Mouse (Mus musculus): Measurements from ENCODE around the gene Rgs1.

DNA sequence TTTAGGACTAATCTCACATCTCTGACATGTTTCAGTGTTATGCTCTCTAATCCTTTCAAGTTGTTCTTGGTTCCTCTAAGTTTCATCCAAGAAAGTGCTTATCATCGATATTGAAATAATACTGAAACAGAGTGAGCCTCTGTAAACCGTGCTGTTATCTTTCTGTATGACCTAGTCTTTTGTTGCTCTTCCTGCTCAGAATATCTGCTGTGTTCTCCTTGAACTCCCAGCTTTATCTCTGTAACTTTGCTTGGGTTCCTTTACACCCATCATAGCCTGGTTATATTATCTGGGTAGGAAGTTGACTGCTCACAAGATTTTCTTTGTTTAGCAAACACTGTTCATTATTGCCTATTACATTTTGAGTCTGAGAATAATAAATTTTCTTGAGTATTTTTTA, 20.1 kb upstream of the Rgs1 start:
- TF ChIP-seq POLR2A (IDR thresholded peaks at IDR 0.05; ENCODE audit: control insufficient read depth, extremely low read depth, insufficient read depth, low read length, poor library complexity), result no peak
- no peak for TF ChIP-seq CTCF (IDR thresholded peaks at IDR 0.05; ENCODE audit: borderline replicate concordance, control insufficient read depth, extremely low read depth, insufficient read depth, low read length, poor library complexity)

All from thymus, adult 2 months (tissue).